Mouse (Mus musculus) brain, embryonic 14.5 days (tissue): ENCODE results near the gene Tmcc2. TPM values are rescaled to one million over a fixed set of nuclear protein-coding genes. Genes with fewer than 3 reads are reported as not detected.

Experiments
- DNase-seq: peaks from one replicate; pipeline ENCODE4 v3.0.0-alpha.2; 2011; ENCODE audit warnings: low read depth
- CTCF ChIP-seq: fragments of 200-500 bp; IDR thresholded peaks from 2 replicates; pipeline ENCODE4 v1.5.1; 2012; ENCODE audit warnings: inconsistent platforms, mild to moderate bottlenecking, moderate library complexity, borderline replicate concordance; ENCODE audit not compliant: insufficient read depth, insufficient read length; ENCODE audit errors: extremely low read depth
- POLR2A ChIP-seq: fragments of 200-500 bp; IDR thresholded peaks from 2 replicates; pipeline ENCODE4 v1.6.1; 2012; ENCODE audit warnings: mild to moderate bottlenecking, inconsistent platforms, borderline replicate concordance; ENCODE audit not compliant: poor library complexity, insufficient read depth, insufficient read length, severe bottlenecking; ENCODE audit errors: extremely low read depth
- polyA plus RNA-seq: library from polyadenylated mRNA; depleted of rRNA; stranded (reverse); fragments of >200 nt; gene quantifications from 2 replicates; pipeline ENCODE4 v1.2.3, GENCODE M21; 2012

Tmcc2 gene
- polyA plus RNA-seq, 1 experiment, result 74.0 TPM

DNA sequence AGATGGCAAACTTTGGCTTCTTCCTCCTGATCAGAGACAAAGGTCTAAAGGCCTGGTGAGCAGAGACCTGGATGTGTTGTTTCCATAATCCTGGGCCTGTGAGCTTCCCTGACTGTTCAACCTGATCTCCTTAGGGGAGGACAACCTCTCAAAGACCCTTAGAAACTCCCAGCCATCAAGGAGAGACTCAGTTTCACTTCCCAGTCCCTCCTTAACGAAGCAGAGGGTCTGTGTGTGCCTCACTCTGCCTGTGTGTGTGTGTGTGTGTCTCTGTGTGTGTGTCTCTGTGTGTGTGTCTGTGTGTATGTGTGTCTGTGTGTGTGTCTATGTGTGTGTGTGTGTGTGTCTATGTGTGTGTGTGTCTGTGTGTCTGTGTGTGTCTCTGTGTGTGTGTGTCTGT, 47.4 kb downstream of the Tmcc2 start:
- TF ChIP-seq CTCF (no peak), POLR2A (no peak)
- no peak for DNase-seq

DNA sequence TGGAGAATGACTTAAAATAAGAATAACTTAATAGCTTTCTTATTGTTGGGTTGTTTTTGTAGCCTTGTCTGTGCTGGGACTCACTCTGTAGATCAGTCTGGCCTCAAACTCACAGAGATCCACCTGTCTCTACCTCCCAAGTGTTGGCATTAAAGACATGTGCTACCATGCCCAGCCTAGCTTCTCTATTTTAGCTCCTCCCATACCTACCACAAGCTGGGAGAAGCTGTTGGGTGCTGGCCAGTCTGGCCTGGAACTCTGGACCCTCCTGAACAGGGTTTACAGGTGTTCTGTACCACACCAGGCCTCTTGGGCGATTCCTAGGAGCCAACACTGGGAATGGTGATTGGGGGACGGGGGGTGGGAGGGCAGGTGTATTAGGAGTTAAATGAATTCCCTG, 47.9 kb downstream of the Tmcc2 start:
- DNase-seq, result no peak
- TF ChIP-seq CTCF (no peak), POLR2A (no peak)

DNA sequence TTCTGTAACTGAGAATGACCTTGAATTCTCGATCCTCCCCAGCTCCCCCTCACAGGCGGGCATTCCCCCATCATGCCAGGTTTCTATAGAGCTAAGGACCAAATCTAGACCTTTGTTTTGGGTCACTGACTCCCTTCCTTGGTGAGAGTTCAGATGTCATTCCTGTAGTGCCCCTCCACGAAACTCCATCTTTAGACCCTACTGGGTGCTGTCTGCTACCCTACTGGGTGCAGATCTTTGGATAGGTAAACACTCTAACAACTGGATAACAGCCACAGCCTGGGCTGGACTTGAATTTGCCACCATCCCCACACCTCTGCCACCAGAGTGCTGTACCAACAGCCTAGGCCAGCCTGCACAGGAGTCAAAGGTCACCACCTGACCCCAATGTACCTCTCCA, 48.6 kb downstream of the Tmcc2 start:
- DNase-seq, result no peak
- TF ChIP-seq POLR2A, result no peak
- TF ChIP-seq CTCF, result no peak

DNA sequence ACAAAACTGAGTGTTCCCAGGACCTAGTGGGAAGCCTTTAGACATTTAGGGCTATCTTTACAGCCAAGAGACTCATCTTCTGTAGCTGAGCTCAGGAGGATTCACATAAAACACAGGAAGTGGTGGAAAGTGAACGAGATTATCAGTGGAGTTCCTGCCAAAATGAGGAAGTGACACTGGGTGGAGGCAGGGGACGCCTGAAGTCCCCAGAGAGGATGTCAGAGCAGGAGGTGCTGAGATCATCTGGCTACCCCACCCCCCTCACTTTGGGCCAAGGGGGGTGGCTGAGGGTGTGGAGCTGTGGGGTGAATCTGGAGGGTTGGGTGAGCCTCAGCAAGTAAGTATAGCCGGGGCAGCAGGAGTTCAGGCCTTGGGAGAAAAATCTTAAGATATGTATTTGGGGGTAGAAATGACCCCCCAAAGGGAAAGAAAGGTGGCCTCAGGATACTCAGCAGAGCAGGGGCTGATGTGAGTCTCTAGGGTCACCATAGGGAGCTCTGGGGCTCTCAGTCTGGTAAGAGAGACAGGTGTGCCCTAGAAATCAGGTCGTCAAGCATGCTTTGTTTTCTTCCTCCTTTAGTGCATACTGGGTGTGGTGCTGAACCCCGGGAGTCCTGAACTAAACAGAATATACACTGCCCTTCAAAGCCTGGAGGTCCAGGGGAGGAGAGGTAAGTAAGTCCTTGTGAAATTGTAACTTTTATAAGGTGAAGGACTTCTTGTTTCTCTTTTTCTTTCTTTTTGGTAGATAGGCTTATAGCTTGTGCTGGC, 49.2 kb downstream of the Tmcc2 start:
- TF ChIP-seq CTCF (no peak), POLR2A (no peak)
- no peak for DNase-seq

DNA sequence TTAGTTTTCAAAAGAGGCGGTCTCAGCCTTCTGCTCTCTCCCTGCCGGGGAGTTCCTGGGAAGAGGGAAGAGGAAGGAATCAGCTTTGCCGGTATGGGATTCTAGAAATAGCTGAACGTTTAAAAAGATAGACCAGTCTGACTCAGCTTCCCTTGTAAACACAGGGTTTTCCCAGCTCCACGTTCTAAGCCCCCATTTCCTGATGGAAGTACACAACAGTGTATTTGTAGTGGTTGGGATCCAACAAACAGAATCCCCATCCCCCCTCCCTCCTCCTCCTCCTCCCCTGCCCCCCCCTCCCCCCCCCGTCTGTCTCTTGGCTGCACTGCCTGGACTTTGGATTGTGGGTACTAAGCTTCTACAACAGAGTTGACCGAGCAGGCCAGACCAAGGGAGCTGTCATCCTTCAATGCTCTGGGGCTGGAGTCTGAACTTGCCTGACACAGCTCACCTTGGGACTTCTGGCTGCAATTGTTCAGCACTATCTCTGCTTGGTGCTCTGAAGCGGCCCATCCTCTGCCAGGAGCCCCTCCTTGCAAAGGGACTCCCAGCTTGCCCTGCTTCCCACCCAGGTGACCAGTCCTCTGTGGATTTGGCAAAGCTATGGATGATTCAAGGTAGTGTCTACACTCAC, 52.9 kb downstream of the Tmcc2 start:
- DNase-seq, result no peak
- TF ChIP-seq POLR2A (no peak), CTCF (no peak)

DNA sequence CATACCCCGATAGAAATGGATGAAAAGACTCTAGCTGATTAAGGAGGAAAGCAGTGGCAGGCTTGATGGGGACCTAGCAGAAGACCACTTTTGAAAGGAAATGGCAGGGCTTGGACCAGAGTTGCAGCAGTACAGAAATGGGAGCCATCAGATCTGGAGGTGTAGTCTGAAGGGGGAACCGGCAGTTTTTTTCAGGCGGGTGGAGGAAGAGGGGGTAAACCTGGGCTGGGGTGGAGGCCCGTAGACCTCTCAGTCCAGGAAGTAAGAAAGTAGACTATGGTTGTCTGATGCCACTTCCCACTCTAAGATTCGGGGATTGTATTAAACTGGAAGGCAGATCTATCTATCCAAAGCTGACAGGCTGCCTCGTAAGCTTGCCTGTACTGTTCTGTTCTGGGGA, 54.2 kb downstream of the Tmcc2 start:
- TF ChIP-seq CTCF (no peak), POLR2A (no peak)
- DNase-seq, result no peak

DNA sequence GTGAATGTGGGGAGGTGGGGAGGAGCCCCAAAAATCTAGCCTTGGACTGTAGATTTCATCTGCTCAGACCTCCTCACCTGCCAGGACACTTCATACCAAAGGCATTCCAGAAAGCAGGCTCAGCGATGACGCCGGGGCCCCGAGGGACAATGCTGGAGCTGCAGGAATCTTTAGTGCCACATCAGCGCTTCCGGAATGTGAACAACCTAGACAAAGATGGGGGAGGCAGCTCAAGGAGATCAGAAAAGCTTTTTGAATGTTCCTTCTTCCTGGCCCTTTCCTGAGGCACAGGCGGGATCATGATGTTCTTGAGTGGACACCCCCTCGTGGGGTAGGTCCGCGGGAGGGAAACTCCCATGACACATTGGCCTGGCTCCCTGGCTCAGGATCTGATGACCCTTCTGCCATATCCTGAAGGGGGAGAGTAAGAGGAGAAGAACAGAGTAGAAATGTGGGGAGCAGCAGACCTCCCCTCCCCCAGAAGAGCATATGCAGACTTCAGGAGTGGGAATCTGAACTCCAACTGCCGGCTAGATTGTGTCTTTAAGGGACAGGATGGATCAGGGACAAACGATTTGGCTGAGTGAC, 55.6 kb downstream of the Tmcc2 start:
- TF ChIP-seq POLR2A, result no peak
- TF ChIP-seq CTCF, result no peak
- peak; percentile 52 for DNase-seq

DNA sequence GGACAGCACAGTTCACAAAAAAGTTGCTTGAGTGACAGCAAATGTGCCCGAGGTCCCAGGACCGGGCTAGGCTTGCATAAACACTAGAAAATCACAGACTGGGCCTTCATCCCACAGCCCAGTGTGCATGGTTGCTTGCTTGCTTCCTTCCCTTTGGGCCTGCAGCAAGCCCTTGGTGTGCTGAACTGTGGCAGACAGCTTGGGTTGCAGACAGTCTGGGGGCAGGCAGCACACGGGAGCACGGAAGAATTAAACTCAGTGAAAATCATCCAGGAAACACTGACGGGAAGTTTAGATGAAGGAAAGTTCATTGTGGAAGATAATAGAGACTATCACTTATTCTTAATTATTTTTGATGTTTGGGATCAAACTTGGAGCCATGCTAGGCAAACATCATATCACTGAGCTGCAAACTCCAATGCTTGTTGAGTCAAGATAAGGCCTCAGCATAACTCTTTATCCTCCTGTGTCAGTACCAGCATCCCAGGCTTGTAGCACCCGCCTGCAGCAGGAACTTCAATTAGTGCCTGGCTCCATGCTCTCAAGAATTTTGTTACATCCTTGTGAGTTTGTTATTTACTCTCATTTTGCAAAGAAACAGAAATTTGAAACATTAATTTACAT, 56.8 kb downstream of the Tmcc2 start:
- TF ChIP-seq POLR2A (no peak), CTCF (no peak)
- DNase-seq, result no peak

DNA sequence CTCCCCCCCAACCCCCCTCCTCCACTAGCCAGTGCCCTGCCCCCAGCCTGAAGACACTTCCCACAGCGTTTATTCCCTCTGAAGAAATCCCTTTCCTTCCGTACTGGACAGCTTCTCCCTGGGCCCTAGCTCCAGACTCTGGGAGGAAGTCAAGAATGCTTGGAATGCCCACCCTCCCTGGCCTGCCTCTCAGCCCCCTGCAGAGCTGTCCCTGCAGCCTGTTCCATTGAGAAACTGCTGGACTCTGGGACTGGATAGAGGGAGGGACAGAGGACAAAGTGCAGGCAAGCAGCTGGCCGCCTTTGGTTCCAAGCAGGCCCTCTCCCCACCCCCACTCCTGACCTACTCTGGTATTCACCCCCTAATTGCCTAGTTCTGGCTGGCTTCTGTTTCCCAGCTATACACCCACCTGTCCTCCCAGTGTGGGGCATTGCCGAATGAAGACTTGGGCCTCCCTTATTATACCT, 57.4 kb downstream of the Tmcc2 start:
- DNase-seq, result peak; percentile 85
- TF ChIP-seq CTCF, result no peak
- TF ChIP-seq POLR2A, result no peak

DNA sequence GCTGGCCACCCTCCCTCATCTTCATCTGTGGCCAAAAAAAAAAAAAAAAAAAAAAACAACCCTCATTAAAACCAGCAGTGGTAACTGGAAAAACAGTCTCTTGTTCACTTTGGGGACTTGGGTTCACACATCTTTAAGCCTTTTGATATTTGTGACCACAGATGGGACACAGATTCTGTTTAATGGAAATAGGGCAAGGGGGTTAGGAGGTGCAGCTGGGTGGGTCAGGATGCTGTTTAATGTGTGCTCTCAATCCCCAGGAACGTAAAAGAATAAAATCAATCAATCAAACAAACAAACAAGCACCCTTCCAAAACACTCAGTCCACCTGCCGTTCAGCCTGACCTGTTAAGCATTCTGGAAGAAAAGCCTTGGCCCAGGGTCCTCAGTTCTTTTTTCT, 57.9 kb downstream of the Tmcc2 start:
- TF ChIP-seq CTCF, result no peak
- no peak for TF ChIP-seq POLR2A
- DNase-seq, result peak; percentile 64

DNA sequence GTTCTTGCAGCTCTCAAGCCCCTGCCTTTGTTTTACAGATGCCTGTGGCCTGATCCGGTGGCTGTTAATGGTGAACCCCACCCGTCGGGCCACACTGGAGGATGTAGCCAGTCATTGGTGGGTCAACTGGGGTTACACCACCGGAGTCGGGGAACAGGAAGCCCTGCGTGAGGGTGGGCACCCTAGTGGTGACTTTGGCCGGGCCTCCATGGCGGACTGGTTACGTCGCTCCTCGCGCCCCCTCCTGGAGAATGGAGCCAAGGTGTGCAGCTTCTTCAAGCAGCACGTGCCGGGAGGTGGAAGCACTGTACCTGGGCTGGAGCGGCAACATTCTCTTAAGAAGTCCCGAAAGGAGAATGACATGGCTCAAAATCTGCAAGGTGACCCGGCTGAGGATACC, 59.8 kb downstream of the Tmcc2 start:
- no peak for DNase-seq

DNA sequence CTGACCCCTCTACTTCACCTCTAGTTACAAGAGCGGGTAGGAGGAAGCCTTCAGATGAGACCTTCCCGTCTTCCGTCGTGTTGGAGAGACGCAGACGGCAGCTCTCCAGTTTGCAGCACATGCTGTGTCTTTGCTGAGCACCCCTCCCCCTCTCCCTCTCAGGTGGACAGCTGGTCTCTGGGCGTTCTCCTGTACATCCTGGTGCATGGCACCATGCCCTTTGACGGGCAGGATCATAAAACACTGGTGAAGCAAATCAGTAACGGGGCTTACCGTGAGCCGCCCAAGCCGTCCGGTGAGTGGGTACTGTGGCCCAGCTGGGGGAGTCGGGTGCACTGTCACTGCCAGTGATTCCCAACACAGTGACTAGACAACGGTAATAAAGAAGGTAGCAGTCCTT, 60.7 kb downstream of the Tmcc2 start:
- TF ChIP-seq CTCF (no peak), POLR2A (no peak)

More for the DNA sequence above, 59.8 kb downstream of the Tmcc2 start:
- TF ChIP-seq POLR2A, result no peak
- no peak for TF ChIP-seq CTCF

DNA sequence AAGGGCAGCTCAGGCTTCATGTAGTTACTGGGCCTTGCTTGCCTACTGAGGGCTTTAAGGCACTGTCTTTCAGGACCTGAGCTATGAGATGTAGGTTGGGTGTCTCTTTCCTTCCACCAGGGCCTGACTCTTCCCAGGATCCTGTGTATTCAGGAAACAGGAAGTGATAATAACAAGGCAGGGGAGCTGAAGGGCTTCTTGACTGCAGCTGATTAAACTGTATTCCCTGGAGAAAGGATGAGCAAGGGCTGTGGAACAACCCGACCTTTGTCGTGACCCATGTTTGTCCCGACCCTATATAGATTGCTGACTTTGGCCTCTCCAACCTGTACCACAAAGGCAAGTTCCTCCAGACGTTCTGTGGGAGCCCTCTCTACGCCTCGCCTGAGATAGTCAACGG, 61.4 kb downstream of the Tmcc2 start:
- TF ChIP-seq CTCF (no peak), POLR2A (no peak)
- no peak for DNase-seq

More for the DNA sequence above, 60.7 kb downstream of the Tmcc2 start:
- DNase-seq, result peak; percentile 35

DNA sequence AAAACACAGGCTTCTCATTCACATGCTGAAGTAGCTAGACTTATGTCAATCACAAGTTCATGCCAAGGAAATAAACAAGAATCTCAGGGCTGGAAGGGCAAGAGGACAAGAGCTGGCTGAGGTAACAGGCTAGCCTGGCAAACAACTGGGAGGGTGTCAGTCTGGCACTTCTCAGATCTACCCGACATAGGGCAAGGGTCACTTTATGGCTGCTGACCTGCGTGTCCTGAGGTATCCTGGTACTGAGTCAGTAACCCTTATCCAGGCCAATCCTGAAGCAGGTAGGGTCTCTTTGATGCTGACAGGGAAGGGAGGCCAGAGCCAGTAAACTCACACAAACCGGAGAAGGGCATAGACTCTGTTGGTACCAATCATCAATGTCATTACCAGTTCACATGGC, 62.5 kb downstream of the Tmcc2 start:
- no peak for DNase-seq
- no peak for TF ChIP-seq CTCF
- no peak for TF ChIP-seq POLR2A

DNA sequence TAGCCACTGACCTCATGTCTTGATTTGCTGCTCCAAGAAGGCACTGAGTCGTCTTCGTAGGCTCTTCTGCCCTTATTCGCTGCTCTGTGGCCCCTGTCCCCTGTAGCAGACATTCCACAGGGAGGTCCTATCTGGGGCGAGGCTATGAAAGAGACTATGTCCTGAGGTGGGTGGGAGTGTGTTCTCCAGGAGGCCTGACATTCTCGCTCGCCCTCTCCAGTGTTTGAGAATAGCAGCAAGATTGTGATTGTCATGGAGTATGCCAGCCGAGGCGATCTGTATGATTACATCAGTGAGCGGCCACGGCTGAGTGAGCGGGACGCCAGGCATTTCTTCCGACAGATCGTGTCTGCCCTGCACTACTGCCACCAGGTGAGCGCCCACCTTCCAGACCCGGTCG, 63.6 kb downstream of the Tmcc2 start:
- no peak for TF ChIP-seq POLR2A
- no peak for TF ChIP-seq CTCF
- no peak for DNase-seq
